Mouse (Mus musculus) megakaryocyte, embryonic 14.5 days (primary cell): ENCODE data around the gene Kctd18.
"Not testable (repeated sequence)": the region's sequence is repeated elsewhere in the genome, so short reads cannot be mapped to it uniquely, and the experiment has no call there.

Experiments
- FLI1 ChIP-seq: IDR thresholded peaks from 2 replicates; pipeline ENCODE4 v1.6.1; 2012; ENCODE audit warnings: low read length, inconsistent platforms, mixed read lengths
- GATA1 ChIP-seq: IDR thresholded peaks from 3 replicates; pipeline ENCODE4 v1.6.1; 2012; ENCODE audit warnings: mixed read lengths, low read length, inconsistent platforms, borderline replicate concordance

- TF ChIP-seq GATA1, FLI1: not testable (repeated sequence)
Observed at GRCm38 (mm10) chr1:58006388-58006787, 12.4 kb downstream of the Kctd18 start.
